Mouse (Mus musculus) CD4-positive helper T cell, adult 2 months (primary cell): Measurements from ENCODE around the gene Vegfb.

Experiments used
- DNase-seq: peaks from one replicate; pipeline ENCODE4 v3.0.0-alpha.2; 2012; ENCODE audit warnings: low read depth, missing footprints, low spot score

The Vegfb gene

DNA sequence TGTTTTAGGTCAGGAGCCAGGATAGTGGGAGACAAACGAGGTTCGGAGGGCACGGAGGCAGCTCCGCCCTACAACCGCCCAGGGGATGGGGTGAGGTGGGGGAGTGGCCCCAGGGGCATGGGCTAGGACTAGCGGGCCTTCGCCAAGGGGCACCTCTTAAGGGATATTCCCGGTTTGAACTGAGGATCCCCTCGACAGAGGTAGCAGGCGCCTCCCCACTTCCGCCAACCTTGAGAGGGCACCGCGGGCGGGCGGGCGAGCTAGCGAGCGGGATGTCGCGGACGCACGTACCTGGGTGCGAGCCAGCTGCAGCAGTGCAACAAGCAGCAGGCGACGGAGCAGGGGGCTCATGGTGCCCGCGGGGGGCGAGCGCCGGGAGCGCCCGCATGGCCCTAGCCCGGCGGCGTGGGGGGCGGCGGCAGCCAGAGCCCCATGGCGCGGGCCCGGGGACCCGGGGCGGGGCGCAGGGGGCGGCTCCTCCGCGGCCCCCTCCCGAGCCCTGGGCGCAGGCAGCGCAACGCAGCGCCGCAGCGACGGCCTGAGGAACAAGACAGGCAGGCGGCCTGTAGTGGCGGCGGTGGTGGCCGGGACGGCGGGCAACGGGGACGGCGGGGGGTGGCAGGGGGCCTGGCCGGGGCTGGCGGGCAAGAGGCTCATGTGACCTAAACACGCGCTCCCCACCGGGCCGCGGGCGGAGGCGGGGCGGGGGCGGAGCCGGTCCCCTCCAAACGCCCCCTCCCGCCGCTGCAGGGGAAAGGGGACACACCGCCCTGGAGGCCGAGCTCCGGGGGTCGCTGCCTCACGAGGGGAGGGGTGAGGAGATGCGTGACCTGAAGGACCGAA is at the start of gene Vegfb:
Vegfb (minus strand) TSS at position 591 of the 843 bp plus-strand sequence.
- peak; percentile 67 for DNase-seq

DNA sequence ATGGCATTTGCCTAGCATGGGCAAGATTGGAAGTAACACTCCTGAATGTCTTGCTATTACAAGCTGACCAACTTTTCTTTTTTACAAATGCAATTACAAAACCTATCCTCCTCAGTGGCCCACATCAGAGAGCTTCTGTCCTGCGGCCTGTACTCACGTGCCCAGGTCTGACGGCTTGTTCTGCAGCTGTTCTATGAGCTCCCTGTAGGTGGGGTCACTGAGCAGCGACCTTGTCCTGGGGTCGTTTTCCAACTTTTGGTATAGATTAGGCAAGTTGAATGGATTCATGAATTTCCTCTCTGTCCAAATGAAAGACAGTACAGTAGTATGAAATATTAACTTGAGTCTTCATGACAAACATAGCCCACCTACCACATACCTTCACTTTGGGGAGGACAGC is 46.6 kb upstream of the Vegfb start:
- no peak for DNase-seq

DNA sequence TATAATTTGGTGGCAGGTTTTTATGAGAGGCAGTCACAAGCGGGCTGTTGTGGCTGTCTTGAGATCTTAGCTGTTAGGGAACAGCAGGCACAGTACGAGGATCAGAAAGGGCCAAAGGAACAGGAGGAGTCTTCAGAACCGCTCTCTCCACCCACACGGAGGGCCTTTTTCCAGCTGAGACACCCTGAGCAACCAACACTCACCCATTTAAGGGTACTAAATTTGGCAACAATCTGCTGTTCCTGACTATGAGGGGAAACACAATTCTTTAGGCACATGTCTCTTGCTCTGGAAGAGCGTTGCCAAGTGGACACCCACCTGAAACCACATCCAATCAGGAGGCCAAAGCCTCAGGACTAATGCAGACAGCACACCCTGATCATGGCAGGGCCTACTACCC is 42.1 kb upstream of the Vegfb start:
- DNase-seq = no peak

DNA sequence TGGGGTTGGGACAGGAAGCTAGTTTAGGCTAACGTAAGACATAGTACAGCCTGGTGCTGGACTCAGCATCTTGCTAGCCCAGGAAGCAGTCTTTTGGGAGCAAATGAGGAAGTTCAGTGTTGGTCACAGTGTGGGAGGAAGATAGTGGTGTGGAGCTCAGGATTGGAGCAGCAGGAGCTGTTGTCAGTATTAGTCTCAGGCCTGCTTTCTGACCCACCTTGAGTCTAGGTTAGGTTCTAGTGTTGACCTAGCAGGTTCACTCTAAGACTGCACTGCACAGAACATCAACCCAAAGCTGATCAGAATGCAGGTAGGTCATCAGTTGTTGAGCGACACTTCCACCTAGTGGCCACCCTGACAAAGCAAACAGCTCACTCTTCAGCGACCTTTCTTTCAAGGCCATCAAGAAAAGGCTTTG is 32.8 kb upstream of the Vegfb start:
- peak; percentile 83 for DNase-seq

DNA sequence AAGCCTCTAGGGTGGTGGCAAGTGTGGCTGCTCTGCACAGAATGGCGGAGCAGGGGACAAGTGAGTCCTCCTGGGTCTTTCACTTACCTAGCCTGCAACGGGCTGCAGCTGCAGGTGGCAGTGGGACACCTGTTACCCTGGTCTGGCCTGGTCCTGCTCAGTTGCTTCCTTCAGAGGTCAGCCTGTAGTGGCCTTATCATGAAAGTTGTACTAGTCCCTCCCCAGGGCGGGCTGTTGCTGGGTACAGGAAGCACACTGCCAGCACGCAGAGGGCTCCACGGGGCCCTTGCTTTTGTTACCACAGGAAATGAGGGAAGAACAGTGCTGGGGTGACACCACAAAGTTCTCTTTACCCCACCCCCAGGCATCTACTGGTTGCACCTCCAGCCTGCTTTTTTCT is 31.7 kb upstream of the Vegfb start, which contains the start of gene Fermt3:
Fermt3 (minus strand) TSS at position 279 of the 400 bp plus-strand sequence.
- peak; percentile 90 for DNase-seq

DNA sequence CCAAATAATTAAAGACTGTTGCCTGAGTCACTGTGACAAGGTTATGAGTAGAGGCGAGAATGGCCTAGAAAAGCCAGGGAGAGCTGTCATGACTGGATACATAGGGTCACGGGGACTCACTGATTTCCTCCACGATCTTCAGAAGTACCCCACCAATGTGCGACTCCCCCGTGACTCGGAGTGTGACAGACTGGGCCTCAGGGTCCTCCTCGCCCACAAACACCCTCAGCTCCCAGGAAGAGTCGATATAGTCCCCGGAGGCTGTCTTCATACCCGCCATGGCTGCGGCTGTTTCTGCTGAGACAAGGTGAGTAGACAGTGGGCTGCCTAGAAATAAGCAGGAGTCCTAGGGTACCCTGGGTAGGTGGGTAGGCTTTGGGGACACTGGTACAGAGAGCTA is 31.1 kb upstream of the Vegfb start:
- DNase-seq = no peak

DNA sequence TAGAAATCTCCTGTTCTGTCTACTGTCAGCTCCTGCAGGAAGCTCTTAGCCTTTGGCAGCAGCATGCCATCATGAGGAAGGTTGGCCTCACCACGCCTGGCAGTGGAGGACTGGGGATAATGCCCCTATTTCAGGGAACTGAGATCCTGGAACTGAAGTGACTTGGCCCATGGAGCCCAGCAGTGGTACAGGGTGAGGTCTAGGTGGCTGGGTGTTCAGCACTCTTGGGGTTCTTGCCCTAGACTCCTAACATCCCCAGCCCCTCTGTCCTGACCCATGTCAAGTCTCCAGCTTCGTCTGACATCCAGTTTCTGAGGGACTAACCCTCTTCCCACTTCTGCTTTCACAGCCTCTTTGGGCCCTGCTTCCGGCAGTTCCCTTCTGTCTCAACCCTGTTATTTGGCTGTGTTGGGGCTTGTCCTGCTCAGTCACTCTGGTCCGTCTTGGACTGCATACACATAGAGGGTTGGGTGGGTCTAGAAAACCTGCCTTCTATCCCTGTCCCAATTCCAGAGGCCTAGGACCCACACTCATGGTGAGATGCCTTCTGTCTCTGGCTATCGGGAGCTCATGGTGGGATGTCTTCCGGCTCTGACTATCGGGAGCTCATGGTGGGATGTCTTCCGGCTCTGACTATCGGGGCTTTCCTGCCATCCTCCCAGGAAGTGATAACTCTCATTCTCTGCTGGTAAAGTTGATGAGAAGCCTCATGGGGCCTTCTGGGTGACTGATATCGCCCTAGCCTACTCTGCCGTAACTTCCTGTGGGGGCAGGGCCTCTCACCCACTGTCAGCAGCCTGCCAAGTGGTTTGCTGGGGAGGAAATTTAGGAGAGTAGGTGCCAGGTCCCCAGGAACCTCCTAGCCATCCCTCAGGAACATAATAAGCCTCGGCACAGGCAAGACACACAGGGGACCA is 30.3 kb upstream of the Vegfb start:
- peak; percentile 86 for DNase-seq

DNA sequence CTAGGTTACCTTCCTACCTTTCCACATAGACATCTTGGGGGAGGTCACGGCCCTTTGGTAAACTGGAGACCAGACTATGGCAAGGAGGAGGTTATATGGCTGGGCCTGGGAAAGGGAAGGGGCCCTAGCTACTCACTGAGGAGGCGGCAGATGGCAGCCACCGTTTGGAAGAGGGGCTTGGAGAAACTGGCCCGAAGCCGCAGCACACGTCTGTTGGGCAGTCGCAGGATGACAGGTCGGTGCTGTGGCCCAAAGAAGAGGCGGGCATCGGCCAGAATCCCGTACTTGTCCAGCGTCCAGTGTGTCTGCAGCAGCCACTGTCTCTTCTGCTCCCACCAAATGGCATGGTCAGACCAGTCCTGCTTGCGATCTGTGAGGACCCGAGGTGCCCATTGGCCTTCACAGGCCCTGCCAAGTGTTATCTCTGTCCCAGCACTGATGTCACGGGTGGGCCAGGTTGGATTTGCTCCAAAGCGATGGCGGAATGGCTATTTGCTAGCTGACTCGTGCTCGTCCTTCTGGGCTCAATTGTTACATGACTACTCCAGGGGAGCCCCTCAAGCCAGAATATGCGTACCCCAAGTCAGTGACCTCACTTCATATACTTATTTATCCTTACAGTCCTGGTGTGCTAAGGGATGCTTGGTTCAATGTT is 27.2 kb upstream of the Vegfb start:
- no peak for DNase-seq

DNA sequence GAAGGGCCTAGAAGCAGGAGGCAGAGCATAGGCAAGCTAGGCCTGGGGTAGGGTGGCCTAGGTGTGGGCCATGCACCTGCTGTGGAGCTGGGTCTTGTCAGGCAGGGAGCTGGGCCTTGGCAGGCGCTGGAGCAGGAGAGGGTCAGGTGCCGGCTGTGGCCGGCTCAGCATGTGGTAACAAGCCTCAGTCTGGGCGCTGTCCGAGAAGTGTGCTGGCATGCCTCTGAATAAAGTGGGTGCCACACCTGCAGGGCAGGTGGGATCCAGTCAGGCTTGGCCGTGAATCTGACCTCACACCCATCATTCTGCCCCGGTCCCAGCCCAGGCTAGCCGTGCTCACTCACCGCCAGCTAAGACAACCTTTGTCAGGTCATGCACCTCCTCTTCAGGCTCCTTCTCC is 26.5 kb upstream of the Vegfb start:
- DNase-seq = no peak

DNA sequence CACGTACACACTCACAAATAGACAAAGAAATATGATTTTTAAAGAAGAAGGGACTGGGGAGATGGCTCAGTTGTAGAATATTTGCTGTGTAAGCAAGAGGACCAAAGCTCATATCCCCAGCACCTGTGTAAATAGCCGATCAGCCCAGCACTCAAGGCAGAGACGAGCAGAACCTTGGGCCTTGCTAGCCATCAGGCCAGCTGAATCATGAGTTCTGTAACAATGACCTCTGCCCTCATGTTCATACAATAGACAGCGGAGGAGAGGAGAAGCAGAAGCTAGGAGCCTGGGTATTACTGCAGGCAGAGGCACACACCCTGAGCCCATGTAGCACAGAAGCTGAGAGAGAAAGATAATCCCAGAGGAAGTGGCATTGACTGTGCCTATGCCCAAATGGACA is 25.0 kb upstream of the Vegfb start:
- no peak for DNase-seq

DNA sequence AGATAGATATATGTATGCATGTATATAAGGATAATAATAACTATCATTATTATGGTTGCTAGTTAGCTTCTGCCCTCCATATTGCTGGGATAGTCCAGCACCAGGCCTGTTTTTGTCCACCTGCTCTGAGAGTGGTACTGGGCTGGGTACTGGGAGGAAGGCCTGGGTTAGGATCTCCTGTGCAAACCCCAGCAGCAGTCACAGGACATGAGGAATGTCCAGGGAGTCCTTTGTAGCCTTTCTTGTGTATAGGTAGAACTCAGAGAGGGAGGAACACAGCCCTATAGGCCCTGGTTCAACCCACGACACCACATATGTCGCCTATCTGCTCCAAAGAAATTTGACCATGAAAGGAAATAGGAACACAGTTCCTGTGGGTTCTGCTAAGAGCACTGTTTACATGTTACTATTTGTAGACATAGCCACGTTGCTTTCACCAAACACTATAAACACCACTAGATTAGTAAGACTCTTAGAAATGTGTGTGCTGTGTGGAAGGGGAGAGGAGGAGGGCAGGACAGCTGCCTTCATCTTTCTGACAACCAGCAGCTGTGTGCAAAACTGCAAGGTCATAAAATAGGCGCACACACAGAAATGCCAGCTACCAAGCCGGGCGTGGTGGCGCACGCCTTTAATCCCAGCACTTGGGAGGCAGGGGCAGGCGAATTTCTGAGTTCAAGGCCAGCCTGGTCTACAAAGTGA is 19.6 kb upstream of the Vegfb start:
- DNase-seq = no peak

DNA sequence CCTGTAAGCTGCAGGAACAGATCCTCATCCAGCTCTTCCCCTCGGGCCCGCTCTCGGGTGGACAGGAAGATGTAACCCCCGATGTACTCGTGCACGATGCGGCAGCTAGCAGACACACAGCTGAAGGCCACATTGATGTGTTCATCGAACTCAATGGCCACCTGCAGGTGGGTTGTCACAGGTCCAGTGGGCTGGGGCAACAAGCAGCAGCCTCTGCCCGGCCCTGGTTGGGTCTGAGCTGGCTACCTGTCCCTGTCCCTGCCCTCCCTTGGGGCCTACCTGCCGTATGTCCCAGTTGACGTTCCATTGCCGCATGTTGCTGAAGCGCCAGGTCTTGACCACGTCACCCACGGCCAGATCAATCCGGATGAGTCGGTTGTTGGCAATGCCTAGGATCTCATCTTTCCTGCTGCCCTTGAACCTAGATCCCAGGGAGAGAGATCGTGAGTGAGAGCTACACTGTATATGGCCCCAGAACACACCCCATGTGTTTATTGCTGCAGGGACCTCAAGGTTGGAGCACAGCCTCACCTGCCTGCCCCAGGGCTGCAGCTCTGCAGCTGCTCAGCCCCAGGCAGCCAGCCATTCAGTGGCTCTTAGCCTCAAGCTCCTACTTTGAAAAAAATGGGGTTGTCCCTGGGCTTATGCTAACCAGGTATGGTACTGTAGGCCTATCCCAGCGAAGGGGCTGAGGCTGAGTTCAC is 12.1 kb upstream of the Vegfb start:
- no peak for DNase-seq

DNA sequence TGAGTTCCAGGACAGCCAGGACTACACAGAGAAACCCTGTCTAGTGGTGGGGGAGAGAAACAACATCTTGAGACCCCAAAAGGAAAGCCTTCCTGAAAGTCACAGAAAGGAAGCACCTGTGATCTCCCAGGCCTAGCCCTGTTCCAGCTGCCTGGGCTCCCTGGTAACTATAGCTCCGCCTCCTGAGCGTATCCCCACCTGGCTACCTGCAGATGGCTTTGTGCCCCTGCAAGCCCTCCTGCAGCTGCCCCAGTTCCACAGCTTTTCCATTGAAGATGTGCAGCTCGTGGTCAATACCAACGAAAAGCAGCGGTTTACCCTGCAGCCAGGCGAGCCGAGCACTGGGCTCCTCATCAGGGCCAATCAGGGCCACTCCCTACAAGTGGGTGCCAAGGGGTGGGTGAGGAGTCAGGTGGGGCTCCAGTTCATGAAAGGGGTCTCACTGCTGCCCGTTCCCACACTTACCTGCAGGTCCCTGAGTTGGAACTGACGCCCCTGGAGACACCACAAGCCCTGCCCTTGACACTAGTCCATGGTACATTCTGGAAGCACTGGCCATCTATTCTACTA is 10.4 kb upstream of the Vegfb start:
- DNase-seq = no peak

DNA sequence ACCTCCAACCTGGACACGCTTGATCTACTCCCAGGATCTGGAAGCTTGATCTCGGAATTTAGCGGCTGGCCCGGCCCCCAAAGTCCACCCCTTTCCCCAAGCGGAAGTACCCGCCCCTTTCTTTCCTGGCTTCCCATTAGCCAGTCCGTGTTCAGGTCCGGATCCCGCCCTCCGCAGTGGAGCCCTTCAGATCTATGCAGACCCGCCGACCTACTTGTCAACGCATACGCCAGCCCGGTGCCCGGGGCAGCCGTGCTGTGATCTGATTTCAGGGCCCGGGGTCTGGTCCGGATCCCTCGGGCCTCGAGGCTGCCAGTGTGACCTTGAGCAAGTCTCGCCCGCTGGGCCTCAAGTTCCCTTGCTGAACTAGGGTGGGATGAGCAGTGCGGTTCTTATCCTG is 8.6 kb upstream of the Vegfb start, which contains the start of the genes Nudt22 and Trpt1:
Nudt22 (minus strand) TSS at position 112 of the 400 bp plus-strand sequence.
Trpt1 (plus strand) TSS at position 126 of the 400 bp plus-strand sequence.
- peak; percentile 81 for DNase-seq

DNA sequence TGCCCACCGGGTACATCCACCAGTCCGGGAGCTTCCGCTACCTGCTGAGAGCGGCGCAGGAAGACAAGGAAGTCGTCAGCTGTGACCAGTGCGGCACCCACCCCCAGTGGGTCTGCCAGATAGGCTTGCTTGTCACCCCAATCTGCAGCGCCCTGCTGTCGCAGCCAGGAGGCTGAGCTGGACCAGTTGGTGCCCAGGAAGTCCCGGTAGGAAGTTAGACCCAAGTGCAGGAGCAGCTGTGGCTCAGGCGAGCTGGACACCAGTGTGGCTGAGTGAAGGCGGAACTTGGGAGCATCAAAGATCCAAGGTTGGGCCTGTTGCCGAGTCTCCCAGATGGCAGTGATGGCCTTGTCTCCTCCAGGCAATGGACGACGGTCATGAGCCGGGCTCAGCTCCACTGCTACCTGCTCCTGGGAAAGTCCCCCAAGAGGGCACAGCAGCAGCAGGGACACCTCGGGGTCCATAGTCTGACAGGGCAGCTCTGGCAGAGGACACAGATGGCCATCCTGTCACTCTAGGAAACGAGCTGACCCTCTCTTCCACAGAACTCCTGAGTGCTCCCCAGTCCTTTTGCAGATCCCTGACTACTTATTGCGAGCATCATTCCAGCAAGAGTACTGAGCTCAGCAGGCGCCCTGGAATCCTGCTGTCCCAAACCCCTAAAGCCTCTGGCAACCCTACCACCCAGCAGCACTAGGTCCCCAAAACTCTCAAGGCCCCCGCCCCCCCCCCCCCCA is 8.0 kb upstream of the Vegfb start:
- peak; percentile 38 for DNase-seq

DNA sequence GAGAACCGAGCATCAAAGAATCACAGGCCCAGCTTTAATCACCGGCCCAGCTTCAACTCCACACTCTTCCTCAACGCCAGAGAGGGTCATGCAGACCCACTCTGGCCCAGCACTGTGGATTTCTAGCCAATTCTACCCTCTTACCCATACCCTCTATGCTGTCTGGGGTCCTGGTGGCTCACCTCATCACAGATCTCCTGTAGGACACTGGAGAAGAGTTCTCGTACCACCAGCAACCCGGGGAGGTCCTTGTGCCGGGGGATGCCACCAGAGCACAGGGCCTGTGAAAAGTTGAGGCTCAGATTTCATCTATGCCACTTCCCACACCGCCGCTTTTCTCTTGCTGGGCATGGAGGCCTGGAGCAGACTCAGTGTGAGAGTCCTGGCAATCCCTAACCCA is 7.0 kb upstream of the Vegfb start:
- DNase-seq = no peak

DNA sequence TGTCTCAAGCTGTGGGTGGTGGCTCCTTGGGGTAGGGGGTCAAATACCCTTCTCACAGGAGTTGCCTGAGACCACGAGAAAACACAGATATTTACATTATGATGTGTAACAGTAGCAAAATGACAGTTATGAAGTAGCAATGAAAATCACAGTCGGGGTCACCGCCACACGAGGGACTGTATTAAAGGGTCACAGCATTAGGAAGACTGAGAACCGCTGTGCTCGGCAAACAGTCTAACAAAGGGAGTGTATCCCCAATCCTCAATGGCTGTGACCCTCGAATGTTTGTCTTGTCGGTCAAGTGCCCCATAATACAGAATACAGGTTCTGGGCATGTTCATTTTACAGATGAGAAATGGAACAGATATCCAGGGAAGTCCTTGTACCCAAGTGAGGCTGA is 6.6 kb upstream of the Vegfb start:
- DNase-seq = no peak

DNA sequence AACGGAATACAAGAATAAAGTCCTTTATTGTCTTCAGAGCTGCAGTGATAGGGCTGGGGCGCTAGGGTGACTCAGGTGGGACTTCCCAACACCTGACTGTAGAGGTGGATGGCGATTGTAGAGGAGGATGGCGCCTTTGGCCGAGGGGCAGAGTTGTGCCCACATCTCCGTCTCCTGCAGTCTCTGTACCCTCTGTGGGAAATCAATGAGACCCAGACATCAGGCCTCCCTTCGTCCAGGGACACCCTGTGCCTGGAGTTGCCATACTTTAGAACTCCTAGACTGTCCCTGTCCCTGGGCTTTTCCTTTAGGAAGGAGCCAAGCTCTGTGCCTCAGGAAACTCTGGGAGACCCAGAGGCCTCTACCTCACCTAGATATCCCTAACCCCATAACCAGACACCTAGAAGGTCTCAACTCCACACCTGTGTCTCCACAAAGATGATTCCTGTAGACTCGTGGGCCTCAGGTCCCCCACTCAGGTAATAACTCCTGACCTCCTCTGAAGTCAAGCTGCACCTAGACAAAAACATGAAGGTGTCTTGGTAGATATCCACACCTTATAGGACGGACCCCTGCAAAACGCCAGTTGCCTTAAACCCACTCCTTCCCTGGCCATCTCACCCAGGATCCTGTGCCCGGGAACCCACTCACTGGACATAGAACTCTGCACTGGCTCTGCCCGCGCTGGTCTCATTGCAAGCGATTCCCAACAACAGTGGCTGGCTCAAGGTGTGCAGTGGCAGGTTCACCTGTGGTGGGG is 5.7 kb upstream of the Vegfb start:
- no peak for DNase-seq
